Mouse (Mus musculus): ENCODE results near the gene Filip1l.
A peak's percentile ranks its signal among the peaks of the same experiment; 100 is the strongest.
"Not testable (repeated sequence)": the region's sequence is repeated elsewhere in the genome, so short reads cannot be mapped to it uniquely, and the experiment has no call there.

Gene Filip1l

DNA sequence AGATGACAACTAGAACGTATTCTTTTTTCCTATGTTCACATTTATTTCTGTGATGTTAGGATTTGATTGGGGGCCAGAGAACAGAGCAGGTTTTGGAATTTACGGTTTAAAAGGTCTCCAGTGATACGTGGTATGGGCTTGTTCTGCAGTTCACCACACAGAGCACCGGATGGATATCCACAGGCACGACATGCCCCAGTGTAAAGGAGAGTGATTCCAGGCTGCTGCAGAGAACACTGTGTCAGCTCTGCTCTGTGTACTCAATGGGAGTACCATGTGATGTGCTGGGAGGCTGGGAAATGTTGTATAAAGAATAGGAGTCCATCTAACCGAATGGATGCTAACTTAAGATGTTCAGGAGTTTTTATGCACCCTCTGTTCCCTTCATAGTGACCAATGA lies 1.0 kb downstream of the Filip1l start:
- no peak for DNase-seq (ENCODE audit: low spot score)

DNA sequence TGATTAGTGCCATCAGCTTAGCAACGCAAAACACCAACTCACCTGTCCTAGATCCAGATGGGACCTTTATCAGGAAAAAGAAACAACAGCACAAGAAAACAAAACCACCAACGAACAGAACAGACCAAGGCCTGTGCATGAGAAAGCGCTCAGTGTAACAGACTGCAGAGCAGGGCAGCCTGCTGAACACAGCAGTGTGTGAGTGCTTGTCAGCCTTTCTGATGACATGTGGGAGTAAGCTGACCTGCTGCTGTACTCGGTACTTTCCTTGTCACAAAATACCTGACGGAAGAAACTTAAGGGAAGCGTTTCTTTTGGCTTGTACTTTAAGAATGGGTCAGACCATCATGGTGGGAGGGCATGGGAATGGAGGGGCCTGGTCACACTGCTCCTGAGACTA lies 3.6 kb downstream of the Filip1l start:
- DNase-seq (ENCODE audit: low spot score) = no peak

DNA sequence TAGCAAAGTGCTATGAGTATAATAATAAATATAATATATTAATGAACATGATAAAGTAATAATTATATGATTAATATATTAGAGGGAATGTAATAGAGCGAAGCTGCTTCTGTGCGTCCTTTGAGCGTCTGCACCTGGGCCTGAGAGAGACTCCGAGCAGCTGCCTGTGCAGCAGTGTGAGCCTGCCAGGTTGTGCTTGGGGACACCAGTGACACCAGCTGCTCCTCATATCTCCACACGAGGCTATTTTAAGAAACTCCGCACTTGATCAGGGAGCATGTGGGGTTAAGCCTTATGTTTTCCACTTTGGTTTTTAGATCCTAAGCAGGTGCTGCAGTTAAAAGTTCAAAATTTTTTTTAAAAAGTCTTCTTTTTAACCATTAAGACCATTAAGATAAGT lies 4.1 kb downstream of the Filip1l start:
- no peak for DNase-seq (ENCODE audit: low spot score)

DNA sequence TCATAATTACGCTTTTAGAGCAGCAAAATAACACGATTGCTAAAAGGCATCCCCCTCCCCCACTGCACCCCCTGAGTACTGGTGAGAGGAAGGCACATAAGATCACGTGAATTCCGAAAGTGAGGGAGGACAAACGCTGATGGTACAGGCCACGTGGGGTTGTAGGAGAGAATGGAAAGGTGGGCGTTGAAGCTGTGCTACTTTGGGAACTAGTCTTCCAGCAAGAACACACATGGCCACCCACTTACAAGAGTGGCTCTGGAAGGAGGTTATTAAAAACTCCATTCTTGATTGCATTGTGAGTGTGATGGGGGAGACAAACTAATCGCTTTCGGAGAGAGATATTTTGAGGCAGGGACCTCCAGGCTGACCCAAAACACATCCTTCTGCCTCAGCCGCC lies 6.4 kb downstream of the Filip1l start:
- DNase-seq (ENCODE audit: low spot score) = no peak

DNA sequence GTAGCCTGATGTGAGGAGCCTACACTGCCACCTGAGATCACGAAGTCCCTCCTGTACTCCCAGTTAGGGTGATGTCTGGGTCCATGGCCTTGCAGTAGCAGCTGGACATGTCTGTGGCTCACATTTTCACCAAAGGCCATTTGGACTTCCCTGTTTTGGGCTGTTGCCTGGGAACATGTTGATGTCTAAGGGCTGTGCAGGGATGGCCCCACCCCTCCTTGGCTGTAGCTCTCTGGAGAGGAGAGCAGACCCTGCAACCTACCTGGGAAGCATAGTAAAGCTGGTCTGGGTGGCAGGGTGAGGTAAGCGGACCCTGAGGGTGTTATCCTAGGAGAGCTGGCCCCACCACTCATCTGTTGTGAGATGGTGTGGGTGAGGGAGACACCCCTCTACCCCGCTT lies 7.9 kb downstream of the Filip1l start:
- no peak for DNase-seq (ENCODE audit: low spot score)

DNA sequence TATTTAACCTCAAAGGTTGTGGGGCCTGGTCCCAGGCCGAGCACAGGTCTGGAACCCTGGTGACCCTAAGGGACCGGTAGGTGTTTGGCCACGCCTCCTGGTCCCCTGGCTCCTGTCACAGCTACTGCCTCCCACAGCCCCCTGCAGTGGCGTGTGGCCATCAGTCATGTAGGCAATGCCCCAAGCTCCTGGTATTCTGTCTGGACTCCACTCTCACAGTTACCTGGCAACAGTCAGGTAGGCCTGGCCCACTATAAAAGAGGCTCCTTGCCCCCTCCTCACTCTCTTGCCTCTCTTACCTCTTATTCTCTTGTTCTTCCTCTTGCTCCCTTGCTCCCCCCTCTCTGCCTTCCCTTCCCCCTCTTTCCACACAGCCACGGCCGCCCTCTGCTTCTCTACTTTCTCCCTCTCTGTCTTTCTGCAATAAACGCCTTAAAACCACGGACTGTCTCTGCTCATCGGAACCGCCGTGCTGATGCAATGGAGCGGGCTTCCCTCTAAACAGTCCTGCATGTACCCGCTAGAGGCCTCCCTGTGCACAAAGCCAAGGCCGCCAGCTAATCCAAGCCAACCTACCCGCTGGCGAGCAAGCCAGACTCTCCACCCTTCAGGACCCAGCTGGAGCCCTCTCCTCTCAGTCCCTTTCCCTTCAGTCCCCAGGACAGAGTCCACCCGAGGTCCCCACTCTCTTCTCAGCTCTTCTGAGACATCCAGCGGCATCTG lies 9.9 kb downstream of the Filip1l start:
- DNase-seq (ENCODE audit: low spot score) = peak; percentile 68

DNA sequence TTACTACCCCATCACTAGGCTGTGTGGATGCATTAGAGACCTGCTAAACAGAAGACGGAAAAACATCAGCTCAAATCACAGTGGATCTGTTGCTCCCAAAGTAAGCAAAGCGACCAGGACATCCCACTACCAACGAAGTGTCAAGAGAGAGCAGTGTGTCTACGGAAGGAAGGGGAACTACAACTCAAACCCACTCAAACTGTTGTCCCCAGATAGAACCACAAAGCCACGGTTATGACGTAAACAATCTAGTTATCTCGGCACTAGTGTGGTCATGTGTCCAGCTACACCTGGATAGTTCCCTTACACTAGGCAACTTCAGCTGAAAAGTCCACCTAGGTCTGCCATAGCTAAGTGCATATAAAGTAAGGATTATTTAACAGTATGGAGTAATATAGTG lies 11.6 kb downstream of the Filip1l start:
- no peak for DNase-seq (ENCODE audit: low spot score)

DNA sequence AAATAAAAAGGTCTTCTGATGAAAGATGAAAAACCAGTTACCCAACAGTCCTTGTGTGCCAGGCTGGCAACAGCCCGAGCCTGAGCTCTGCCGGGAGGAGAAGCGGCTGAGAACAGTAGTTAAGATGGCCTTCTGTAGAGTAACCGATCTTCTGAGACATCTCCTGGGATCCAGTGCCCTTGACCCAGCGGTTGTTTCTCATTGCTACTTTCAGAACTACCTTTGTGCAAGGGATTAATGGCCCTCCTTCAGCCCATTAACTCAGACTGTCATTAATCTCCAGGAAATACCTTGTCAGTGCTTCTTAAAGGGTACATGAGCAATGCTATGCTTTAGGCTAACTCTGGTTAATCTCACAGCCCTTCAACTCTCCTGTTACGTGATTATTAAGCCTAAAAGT lies 13.2 kb downstream of the Filip1l start:
- DNase-seq (ENCODE audit: low spot score) = no peak

DNA sequence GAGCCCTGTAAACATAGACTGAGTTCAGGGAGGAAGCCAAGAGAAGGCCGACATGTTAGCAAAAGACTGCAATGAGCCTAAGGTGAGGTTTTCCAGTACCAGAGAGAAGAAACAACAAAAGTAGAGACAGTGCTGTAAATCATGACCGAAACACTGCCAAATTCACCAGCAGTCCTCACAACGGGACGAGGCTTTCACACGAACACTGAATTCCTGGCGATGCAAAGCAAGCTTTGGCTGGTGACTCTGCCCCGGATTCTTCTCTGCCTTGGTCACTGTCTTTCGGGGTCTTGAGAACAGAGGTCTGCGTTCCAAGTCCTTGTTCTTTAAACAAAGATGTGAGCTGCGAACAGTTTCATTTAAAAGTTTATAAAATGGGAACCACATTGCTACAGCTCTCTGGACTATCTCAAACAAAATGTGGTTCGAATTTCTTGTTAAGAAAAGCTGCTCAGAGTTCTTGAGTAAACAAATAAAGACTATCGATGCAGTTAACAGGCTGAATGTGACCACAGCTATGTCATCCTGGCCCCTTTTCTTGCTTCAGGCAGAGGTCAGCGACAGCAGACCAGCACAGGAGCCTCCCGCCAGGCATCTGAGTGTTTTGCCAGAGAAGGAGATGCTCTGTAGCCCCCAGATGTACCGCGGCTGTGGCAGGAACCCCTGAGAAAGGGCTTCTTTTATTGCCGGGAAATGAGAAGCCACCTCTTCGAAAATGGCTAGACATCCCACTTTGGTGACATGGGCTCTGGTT lies 14.2 kb downstream of the Filip1l start:
- DNase-seq (ENCODE audit: low spot score) = no peak

DNA sequence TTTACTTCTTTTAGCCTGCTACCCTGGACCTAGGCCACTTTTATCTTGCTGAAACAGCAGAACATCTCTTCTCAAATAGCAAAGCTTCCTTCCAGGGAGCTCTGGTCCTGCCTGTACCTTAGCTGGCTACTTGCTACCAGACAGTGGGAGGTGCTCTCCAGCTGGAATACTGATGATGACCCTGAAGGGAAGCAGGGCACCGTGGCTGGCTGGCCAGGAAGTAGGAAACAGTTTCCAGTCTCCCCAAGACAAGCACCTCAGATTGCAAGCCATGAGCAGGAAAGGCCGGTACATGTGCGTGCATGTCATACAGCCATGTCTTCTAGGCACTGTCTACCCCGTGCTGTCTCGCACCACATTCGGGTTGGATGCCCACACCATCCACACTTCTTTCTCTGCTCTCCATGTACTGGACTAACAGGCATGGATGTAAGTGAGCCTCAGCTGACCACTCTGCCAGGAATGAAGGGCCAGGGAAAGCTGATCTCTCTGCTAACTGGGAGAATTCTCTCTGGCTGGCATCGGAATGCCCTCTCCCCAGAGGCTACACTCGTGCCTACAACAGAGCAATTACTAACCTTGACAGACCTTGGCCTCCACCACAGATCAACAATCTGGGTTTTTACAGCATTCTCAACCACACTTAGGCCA lies 17.1 kb downstream of the Filip1l start:
- no peak for DNase-seq (ENCODE audit: low spot score)

DNA sequence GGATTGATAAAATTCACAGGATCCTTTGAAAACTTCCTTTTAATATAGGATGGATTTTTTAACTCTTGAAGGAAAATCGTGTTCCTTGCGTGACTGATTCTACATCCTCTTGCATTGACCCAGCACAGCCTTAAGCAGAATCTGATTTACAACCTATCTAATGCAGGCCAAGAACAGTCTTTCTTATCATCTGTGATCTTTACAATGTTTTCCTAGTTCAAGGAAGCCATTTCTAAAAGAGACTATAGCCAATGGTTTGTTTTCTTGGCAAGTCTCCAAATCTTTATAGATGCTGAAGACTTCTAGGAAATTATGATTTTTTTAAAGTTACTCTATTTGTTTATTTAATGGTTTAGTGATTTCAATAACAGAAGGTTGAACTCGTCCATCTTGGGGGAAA lies 19.3 kb downstream of the Filip1l start:
- DNase-seq (ENCODE audit: low spot score) = no peak

DNA sequence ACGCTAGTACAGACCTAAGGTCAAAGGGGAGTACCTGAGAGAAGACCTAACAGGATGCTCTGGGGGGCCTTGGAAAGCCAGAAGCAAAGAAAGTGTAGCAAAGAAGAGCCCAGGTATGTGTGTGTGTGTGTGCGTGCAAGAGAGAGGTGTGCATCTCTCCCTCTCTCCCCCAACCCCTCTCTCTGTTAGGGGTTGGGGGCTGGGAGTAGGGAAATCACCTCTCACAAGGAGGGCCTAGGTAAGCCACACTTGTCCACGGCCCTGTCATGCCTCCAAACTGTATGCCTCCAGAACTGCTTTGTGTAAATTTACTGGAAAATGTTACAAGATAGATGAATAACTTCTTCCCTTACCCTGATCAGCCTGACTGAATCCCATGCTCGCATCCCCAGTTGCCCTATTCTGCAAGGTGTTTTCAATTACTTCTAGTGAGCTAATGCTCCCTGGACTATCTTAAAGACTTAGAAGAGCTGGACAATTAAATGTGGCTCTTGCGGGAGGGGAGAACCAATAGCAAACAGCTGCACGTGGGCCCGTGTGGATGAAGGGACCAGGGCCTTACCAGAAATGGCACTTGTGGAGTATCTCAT lies 22.4 kb downstream of the Filip1l start:
- no peak for DNase-seq (ENCODE audit: low spot score)

DNA sequence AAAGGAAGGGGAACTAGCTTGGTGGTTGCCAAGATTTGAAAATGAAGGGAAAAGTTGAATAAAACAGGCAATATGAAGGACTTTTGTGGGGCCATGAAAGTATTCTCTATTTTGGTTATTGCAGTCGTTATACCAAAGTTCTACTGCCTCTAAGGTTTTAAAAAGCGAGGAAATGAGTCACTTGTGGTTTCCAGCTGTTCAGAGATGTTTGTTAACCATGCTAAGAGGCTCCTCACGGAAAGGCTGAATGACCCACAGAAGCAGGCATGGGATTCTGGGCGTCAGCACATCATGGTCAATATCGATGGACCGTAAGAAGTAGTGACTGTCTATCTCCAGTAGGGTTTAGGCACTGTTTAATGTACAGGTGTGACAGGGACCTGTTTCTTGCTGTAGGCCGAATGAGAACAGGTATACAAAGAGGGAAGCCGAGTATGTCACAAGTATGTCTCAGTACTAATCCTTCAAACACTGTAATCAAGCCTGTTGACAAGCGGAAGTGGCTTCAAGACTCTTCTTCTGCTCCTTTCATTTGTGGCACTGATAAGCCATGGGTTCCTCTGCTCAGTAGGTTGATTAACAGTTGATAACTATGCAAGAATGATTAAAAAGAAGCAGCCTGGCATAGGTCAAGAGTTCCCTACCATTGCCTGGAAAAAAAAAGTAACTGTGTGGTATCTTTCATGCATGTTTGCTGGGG lies 25.9 kb downstream of the Filip1l start:
- DNase-seq (ENCODE audit: low spot score) = no peak

DNA sequence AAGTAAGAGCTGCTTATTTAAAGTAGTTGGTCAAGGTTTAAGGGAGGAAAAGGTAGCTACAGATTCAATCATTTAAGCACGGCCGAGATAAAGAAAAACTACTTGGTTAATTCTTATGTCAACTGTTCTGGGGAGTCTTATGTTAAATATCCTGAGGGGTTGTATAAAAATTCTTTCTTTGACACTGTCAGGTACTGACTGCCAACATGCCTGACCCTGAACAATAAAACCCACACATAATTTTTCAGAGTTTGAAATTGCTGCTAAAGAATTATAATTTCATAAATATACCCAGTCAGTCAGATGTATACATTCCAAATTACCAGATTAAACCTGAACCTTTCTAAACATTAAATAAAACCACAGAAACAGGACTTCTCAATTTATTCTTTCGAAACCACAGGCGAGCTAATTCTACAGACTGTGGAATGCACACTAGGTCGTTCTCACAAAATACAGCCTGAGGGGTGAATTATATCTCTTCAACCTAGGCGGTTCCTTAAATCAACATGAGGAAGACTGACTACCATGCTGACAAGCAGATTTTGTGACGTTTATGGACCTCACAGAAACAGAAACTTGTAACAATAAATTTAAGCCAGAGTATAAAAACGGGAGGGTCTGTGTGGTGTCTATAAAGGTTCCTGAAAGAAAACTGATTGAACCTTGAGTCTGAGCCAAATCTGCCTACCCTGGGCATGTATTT lies 30.5 kb downstream of the Filip1l start:
- no peak for DNase-seq (ENCODE audit: low spot score)

DNA sequence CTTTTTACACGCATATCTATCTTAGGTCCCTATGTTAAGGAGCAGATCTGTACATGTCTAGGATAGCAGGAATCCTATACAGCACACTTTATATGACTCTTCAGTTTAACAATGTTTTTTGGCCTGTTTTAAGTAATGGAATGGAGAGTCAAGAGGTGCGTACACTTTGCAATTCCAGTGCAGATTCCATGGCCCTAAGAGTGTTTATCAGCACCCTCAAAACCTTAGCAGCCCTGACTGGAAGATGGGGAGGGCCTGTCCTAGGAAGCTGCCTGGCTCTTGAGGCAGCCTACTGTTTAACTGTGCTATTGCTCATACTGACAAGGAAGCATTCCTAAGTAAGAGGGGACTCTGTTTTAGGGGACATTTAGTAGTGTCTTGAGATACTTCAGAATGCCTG lies 31.4 kb downstream of the Filip1l start:
- no peak for DNase-seq (ENCODE audit: low spot score)

DNA sequence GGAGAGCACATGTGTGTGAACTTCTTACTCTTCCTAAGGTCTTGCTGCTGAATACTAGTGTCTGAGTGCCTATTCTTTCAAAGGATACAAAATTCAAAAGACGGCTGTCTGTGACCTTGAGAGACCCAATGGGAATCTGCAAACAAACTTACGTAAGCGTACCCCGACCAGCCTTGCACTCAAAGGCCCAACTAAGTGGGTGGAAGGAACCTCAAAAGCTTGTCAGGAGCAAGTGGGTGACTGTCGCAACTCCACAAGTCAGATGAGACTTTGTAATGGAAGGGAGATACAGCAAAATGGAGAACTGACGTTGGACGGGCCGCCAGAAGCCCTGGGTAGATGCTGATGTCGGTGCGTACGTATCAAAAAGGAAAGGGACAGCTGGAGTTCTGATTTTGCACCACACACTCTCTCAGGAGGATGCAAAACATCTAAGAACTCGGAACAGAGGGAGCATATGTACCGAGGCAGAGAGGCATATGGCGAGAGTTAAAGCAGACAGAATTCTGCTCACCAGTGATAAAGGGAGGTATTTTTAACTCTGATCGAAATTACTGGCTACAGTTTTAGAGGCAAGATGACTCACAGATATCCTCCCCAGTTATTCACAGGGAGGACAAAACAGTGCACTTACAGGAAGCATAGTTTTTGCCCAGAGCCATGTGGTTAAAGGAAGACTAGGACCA lies 36.8 kb downstream of the Filip1l start:
- DNase-seq (ENCODE audit: low spot score) = peak; percentile 43

DNA sequence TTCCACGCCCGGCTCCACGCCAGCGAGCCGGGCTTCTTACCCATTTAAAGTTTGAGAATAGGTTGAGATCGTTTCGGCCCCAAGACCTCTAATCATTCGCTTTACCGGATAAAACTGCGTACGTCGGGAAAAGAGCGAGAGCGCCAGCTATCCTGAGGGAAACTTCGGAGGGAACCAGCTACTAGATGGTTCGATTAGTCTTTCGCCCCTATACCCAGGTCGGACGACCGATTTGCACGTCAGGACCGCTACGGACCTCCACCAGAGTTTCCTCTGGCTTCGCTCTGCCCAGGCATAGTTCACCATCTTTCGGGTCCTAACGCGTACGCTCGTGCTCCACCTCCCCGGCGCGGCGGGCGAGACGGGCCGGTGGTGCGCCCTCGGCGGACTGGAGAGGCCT lies 38.3 kb downstream of the Filip1l start:
- not testable (repeated sequence) for DNase-seq (ENCODE audit: low spot score)

DNA sequence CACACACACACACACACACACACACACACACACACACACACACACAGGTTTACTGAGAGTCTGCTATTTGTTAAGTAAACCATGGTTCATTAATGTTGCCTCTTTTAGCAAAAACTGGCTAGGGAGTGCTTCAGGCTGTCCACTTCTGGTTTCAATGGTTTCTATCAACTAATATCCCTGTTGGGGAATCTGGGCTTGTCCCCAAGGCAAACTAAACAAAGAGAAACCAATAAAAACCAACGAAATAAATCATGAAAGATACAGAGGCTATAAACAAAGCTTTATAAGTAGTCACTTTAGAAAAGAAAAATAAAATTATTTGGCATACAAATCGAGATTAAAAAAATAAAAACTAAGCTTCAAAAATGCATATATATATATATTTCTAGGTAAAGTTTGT lies 39.6 kb downstream of the Filip1l start:
- DNase-seq (ENCODE audit: low spot score) = no peak

DNA sequence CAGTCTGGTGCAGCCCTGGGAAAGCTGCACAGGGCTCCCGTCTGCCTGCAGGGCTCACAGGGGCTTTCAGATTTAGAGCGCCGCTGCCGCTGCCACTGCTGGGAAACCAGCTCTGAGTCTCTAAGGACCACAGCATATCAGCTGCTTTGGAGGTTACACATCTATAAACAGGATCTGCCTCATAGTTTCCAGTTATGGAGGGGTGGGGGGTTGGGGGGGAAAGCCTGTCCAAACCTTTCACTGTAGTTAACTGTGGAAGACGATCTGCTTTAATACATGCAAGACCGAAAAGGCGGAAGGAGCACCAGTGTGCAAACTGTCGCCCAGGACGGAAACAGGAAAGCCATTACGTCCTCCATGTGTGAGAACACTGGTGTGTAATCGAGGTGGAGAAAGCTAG lies 40.3 kb downstream of the Filip1l start:
- peak; percentile 24 for DNase-seq (ENCODE audit: low spot score)

DNA sequence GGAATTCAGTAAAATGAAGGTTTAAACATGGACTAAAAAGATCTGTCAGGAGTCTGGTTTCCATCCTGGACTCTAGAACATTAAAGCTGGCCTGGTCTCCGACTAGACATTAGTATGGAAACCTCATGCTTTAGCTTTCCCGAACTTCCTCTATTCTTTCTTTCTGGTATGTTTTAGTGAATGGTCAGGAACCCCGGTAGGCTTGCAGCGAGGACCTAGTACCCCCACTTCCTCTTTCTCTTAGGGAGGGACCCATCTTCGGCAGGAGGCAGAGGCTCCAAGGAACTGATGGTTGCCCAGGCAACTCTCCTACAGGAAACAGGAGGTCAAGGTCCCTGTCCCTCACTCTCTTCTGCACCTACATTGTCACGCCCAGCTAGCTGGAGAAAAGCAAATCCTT lies 43.4 kb downstream of the Filip1l start:
- no peak for DNase-seq (ENCODE audit: low spot score)

DNA sequence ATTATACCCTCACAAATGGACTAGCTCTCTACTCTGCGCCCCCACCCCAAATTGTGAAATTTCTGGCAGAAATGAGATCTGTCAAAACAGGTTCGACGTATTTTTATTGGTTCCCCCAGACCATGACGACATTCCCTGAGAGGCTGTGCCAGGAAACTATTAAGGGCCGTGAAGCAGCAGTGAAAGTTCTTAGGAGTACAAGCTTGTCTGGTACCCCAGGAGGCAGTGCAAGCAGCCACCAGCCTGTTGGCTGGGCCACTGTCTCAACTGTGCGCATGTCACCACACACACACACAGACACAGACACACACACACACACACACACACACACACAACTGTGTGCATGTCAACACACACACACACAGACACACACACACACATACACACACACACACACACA lies 45.0 kb downstream of the Filip1l start:
- no peak for DNase-seq (ENCODE audit: low spot score)

All from lung, postnatal 25 days (tissue).